Mouse (Mus musculus): Measurements from ENCODE around the gene Marc2. TPM values are rescaled to one million over a fixed set of nuclear protein-coding genes. Genes with fewer than 3 reads are reported as not detected.

Gene Marc2
- total RNA-seq (2021): 100 to 1,000 TPM; 122 to 125 TPM
- long read RNA-seq, experiment 1, transcript Marc2-201 (8 exons, 1,917 nt): major isoform, 105 of 112 reads
- long read RNA-seq, experiment 1, partial matches to known transcripts: 0 of 112 reads
- long read RNA-seq, experiment 1, other reads (novel, unspliced or antisense): 6 of 112 reads
- long read RNA-seq, experiment 2, transcript Marc2-201 (8 exons, 1,917 nt): major isoform, 116 of 120 reads
- long read RNA-seq, experiment 2, partial matches to known transcripts: 1 of 120 reads
- long read RNA-seq, experiment 2, other reads (novel, unspliced or antisense): 3 of 120 reads

DNA sequence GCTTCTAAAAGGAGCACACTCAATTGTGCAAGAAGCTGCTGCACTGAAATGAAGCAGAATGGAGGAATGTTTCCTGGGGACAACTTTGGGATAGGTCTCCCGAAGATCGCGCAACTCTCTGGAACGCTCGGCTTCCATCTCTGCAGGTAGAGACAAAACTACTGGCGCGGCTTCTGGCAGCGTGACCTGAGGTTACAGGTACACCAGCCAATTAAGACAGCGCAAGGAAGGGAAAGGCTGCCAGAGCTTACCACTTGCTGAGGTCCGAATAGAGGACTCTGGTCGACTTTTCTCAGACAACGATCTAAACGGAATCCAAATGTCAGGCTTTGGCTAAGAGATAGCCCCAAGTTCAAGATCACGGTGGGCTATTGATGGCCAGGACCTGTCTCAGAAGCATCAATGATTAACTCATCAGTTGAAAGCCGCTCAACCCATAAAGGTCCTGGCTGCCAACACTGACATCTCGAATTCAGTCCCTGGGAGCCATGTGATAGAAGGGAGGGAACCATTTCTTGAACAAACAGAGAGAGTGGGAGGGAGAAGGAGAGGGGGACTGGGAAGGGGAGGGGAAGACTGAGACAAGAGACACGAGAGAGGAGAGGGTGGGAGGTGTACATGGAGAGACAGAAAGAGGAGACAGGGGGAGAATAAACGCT lies at the start of gene Marc2:
Marc2 (minus strand) TSS at position 360 of the 659 bp plus-strand sequence.
- DNase-seq: no peak

DNA sequence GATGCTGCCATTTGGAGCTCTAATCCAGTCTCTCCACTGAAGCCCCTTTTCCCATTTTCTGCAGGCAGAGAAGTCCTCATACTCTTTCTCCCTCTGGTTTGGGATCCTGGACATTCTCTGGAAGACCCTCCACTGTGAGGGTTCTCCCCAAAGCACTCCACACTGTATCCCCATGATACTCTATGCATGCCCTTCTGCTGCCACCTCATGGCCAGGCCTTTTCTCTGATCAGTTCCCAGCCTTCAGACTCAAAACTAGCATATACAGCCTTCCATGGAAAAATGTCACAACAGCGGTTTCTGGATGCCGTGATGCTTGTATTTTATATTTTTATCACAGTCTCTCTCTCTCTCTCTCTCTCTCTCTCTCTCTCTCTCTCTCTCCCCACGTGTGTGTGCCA lies 45.7 kb upstream of the Marc2 start:
- no peak for DNase-seq

DNA sequence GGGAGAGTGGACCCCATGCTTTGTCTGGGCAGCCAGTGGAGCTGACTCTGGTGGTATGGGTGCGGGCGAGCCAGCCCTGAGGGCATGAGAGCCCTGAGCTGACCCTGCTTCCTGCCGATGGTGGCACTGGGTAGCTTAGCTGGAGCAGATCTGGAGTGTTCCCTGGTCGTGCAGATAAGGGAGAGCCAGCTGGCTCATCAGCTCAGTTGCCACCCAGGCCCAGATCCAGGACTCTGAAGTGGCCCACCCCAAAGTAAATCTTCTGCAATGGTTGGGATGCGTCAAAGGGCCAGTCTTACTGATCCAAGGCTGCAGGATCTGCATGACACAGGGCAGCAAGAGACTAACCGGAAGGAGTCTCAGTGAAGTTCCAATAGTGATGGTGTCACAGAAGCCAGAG lies 43.2 kb upstream of the Marc2 start:
- no peak for DNase-seq

DNA sequence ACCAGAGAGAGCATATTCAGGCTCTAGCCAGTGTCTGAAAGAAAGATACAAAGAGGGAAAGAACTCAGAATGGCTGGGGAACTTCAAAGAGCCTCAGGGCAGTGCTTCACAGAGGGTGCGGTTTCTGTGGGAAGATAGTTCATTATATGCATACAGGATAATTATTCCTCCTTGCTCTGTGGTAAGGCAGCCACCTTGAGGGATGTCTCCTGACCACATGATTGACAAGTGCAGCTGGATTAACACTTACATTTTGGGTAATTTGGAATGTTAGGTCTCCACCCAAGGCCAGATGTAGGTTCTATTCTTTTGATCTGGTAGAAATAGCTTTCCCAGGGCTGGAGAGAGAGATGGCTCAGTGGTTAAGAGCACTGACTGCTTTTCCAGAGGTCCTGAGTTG lies 39.9 kb upstream of the Marc2 start:
- no peak for DNase-seq

DNA sequence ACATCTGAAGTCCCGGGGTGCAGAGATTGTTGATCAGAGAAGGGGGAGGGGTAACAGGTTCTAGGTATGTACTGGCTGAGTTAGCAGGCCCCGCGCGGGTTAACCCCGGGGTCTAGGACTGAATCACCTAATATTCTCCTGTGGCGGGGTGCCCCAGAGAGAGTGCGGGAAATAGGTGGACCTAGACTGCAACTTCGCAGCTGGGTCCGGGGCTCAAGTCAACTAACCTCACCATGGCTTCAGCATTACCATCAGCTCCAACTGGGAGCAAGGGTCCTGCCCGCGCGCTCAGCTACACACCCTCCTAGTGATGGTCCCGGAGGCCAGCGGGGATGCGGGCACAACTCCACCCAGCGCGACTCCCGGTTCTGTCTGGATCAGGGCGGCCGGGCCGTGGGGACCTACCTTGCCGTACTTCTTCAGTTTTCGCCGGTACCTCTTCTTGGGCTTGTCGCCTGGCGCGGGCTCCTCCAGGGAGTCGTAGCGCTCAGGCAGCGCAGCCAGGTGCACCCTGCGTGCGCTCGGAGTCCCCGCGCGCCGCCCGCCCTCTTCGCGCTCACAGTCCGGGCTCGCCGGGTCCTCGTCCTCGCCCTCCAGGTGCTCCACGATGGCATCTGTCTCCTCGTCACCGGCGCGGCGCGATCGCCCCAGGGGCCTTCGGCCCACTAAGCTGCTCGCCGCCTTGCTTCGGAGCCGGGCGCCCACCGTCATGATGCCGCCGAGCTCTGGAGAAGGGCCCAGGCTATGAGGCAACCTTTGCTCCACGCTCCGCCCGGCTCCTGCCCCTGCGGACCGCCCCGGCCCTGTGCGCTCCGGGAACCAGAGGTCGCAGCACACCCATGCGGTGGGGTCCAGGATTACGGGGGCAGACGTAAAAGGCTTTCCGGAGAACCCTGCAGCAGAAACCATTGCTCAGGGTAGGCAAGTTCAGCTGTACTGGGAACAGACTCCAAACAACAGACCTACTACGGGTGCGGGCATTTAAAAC lies 36.3 kb upstream of the Marc2 start, which contains the start of gene C130074G19Rik:
C130074G19Rik (minus strand) TSS at position 938 of the 988 bp plus-strand sequence.
- peak; percentile 61 for DNase-seq

DNA sequence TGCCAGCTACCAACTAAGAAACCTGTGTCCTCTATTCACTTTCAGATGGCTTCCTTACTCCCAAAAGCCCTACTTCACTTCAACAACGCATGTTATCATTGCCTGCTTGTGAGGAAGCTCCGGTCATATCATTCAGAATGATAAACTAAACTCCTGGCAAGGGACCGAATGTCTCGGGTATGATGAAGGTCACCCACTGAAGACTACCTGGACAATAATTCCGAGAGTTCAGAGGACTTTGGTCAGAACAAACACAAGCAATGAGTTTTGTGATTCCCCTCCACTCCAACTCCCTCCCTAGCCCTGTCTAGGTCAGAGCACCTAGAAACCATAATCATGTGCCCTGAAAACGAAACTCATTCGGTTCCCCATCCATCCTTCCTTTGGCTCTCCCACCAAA lies 35.6 kb upstream of the Marc2 start:
- no peak for DNase-seq

DNA sequence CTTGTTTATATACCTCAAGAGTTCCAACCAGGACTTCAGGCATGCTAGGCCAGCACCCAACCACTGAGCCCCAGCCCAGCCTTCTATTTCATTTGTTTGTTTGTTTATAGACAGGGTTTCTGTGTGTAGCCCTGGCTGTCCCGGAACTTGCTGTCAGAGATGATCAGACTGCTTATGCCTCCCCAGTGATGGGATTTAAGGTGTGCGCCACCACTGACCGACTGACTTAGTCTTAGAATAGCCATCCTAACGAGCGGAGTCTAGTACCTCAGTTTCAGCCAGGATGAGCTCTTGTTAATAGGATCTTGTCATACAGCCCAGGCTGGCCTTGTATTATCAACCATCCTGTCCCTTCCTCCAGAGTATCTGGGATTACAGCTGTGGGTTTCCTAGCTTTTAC lies 35.0 kb upstream of the Marc2 start:
- DNase-seq: no peak

DNA sequence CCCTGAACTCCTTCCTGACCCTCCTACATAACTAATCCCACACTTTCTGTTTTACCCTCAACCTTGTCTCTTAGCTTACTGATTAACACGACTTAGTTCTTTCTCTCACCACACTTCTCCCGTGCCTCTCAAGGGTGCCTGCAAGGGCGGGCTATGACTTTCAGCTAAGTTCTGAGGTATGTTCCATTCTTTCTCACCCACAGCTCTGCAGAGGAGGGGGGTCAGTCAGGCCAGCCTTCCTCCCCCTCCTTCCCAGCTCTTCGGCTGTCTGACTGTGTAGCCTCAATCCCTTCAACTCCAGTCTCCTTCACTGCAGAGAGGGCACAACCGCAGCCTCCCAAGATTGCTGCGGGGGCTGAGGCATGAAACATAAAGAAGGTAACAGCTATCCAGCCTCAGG lies 32.6 kb upstream of the Marc2 start:
- no peak for DNase-seq

DNA sequence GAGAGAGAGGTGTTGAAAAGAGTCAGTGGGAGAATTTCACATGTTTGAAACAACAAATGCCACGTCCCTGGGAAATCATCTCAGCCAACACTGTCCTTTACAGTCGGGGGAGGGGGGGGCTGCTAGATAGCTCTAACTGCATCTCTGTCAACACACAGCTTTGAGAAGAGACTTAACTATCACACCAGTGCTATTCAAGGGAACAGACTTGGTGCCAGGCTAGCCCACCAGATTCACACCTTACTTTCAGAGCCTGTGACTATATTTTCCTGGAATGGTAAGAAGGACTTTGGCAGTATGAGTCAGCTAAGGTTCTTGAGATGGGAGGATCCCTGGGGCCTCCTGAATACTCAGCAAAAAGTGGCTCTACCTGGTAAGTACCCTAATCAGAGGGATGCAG lies 31.1 kb upstream of the Marc2 start:
- DNase-seq: no peak

DNA sequence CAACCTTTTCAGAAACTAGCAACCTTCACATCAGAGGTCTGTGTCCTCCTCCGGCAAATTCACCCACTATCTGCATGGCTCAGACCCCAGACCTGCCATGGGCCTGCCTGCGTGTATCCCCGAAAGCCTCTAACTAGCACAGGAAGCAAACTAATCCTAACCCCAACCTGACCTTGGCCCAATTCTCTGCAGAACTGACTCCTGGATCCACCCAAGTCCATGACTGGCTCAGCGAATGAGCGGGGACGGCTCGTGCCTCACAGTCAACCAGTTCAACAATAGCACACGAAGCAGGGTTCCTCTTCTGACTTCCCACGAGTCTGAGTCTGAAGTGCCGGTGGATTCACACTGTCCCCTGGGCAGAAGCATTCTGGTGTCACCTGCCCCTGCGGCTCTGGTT lies 27.7 kb upstream of the Marc2 start:
- DNase-seq: no peak

DNA sequence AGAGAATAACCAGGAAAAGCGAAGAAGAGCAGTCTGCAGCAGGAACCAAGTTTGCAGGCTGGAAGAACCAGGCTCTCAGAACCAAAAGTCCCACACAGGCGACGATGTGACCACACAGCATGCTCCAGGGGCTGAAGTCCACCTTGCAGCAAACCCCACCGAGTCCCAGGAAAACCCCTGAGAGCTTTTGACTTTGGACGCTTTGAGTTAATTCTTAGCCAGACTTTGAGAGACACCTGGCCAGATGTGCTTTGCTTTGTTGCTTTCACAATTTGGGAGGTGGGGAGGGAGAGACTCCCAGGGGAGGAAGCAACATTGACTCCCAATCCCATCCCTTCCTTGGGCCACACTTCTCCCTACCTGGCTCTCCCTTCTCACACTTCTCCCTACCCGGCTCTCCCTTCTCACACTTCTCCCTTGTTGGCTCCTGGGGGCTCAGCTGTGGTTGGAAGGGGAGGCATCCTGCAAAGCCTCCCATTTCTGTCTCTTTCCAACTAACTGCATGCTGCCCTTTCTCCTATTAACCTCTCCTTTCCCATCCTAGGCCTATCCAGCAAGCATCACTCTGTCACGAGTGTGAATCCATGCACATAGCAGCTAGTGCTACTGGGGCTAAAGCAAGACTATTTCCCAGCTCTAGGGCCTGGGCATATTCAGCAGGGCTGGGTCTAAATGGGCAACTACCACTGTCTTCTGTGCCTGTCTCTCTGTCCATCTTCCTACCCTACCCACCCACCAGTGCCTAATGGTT lies 26.0 kb upstream of the Marc2 start:
- no peak for DNase-seq

DNA sequence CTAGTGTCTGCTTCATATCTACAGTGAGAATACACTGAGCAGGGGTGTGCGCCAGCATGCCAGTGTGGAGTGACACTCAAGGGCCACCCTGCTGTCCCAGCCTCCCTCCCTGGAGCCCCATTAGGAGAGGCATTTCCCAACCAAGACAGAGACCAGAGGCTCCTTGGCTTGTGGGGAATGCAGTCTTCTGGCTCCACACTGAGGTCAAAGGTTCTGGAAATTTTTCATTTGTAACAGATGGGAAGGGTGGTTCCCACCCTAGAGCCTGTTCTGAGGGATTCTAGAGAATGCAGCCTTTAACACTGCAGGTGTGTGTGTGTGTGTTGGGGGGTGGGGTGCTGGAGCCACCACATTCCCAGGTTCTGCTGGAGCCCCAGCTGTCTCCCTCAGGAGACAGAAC lies 25.3 kb upstream of the Marc2 start:
- DNase-seq: no peak

DNA sequence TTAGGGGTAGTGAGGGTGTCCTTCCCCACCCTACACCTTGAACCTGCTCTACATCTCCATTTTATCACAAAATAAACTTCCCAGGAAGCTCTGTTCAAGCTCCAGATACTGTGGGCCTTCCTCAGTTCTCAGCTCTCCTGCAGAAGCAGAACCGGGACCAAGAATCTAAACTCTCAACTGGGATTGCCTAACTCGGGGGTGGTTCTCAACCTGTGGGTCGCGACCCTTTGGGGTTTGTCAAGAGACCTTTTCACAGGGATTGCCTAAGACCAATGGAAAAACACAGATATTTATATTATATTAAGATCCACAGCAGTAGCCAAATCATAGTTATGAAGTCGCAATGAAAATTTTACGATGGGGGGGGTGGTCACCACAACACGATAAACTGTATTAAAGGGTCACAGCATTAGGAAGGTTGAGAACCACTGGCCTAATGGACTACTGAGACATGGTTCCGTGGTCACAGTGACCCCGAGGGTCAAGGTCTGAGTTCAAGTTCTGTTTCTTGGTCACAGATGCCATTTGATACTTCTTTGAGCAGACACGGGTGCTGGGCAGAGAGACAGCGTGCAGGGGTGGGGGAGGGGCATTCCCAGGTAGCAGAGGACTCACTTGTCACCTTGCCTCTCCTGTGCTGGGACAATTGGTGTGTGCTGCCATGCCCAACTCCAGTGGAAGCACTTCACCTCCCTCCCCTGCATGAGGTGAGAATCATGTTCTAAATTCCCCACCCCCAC lies 24.6 kb upstream of the Marc2 start:
- no peak for DNase-seq

DNA sequence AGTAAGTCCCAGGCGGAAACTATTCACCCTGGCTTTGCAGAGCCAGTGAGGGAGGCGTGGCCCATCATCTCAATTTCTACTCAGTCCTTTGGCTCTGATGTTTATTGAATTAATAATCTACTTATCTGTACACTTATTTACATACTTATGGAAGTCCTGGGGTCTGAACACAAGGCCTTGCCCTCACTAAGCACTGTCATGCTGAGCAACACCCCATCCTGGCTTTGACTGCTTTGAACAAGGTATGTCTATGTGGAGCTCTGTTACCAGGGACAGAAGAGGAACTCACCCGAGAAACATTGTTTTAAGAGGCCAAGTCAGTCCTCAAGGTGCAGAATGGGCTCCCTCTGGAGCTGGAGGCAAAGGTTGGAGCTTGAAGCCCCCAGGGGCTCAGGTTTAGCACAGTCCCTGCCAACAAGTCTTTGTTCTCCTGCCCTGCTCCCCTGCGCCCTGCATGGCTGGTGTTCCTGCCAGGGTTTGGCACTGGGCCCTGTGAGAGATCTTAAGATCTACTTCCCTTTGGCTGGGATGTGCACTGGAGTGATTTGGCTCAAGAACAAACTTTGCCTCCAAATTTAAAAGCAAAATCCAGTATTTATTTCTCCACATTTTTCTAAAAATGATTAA lies 23.8 kb upstream of the Marc2 start:
- DNase-seq: no peak

DNA sequence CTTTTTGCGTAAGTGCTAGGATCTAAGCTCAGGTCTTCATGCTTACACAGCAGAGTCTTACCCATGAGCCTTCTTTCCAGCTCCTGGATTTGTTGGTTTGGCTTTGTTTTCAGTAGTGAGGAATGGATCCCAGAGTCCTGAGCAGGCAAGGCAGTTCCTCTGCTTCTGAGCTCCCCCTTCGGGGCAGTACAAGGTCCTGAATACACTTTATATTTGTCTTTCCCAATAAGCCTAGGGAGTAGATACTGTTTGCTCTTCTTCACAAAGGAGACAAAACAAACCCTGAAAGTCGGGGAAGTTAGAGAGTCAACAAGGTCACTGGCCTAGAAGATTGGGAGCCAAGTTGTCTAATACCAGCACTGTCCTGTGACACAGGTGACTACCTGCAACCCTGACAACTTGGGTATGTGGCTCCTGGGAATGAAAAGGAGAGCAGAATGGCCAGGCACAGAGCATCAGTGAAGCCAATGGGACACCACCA lies 21.4 kb upstream of the Marc2 start:
- no peak for DNase-seq

DNA sequence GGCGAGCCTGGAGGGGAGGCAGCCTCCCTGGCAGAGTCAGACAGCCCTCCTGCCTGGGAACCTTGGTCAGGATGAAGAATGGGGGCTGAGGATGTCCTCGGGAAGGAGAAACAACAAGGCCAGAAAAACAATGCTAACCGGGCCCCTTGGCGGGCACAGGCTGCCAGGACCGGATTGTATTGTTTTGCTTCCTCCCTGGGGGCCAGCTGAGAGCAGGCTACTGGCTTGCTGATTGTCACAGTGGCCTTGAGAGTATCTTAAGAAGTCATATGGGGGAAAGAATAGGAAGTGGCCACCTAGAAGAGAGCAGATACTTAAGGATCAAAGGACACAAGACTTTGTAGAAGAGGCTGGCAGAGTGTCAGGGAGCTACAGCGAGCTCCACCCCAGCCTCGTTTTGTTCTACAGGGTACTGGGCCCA lies 18.1 kb upstream of the Marc2 start:
- DNase-seq: peak; percentile 36

DNA sequence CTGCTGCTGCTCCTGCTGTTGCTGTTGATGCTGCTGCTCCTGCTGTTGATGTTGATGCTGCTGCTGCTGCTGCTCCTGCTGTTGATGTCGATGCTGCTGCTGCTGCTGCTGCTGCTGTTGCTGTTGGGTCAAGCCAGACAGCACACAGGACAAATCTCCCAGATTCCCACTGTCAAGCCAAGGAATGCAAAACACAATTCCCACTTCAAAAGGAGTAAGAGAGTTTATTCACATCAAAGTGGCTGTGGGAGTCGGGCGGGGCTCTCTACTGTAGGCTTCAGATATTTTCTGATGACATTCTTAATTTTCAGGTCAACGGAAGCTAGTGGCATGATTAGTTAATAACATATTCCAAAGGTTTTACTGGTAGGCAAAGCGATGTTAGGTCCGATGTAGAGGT lies 16.4 kb upstream of the Marc2 start:
- DNase-seq: no peak

DNA sequence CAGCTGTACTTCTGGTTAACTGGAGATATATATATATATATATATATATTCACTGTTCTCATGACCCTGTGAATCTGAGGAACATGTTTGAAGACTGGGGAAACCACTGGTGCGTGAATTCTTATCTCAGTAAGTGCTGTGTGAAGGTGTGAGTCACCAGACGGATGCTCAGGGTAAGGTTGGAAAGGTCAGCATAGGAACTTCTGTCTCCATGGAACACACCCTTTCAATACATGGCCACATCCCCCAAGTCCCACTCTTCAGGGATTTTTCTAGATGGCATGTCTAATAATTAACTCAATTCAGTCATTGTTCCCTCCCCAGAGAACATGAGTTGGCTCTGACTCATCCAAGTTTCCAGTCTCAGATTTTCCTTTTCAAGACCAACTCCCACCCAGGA lies 15.3 kb upstream of the Marc2 start:
- DNase-seq: no peak

DNA sequence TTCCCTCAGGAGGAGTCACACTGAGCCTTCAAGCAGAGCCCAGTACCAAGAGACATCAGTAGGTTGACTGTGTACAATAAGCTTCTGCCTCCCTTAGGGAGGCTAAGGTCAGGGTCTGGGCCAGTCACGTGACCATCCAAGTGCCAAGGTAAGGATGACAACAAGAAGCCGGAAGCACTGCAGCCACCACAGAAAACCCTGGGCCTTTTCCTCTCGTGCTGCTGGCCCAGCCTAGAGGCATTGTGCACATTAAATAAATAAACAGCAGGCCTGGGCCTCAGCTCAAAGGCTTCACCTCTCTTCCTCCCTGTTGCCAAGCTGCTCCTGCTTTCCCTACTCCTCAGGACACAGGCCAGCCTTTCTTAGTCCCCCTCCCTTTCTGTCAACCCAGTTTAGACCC lies 14.0 kb upstream of the Marc2 start:
- no peak for DNase-seq

DNA sequence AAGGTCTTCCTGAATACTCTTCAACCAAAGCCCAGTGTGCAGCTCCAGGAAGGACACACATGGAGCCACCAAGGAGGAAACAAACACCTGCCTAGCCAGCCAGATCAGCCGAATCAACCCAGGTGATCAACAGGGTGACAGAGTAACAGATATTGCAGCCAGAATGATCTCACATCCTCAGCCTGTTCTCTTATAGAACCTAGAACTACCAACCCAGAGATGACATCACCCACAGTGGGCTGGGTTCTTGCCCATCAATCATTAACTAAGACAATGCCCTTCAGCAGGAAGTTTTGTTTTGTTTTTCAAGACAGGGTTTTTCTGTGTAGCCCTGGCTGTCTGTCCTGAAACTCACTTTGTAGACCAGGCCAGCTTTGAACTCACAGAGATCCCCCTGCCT lies 12.0 kb upstream of the Marc2 start:
- DNase-seq: no peak

DNA sequence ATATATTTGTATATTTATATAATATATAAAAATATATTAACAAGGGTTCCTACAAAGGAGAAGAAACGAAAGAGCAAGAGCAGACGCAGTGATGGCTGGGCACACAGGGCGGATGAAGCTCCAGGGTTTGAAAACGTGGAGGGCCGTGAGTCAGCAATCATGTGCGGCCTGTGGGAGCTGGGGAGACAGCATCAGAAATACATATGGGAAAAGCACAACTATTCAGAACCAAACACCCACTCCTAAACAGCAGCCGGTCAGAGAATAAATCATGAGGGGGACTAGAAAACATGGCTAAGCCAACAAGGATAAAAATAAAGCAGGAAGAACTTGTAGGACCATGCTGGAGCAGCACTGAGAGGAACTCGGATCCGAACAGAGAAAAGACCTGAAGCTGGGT lies 11.0 kb upstream of the Marc2 start:
- DNase-seq: no peak
